Mouse (Mus musculus): ENCODE measurements around the gene Slc6a13. TPM values are rescaled to one million over a fixed set of nuclear protein-coding genes. Genes with fewer than 3 reads are reported as not detected.
"Not testable (repeated sequence)": the region's sequence is repeated elsewhere in the genome, so short reads cannot be mapped to it uniquely, and the experiment has no call there.

The Slc6a13 gene
- total and polyA plus RNA-seq, 2 experiments from 2014 or later, result 7.3 to 7.8 TPM

GRCm38 (mm10) chr6:121363061-121363460 lies 63.0 kb downstream of the Slc6a13 start:
- TF ChIP-seq CTCF (IDR thresholded peaks at IDR 0.05; ENCODE audit: low read depth) (no peak), EP300 (IDR thresholded peaks at IDR 0.05; ENCODE audit: low read depth) (no peak)
- Histone ChIP-seq H3K9ac (replicated peaks; ENCODE audit: low read depth, low read length) (no peak overlapping the region), H3K4me3 (ENCODE audit: low read depth, low read length) (no peak overlapping the region), H3K27me3 (ENCODE audit: control insufficient read depth, insufficient read depth, low read length) (no peaks in the 10 kb centered on the region), H3K4me2 (ENCODE audit: low read depth, low read length) (no peak overlapping the region), H3K27ac (ENCODE audit: low read depth) (no peak overlapping the region), H3K4me1 (ENCODE audit: control insufficient read depth, insufficient read depth) (no peaks in the 10 kb centered on the region), H3K9me3 (replicated peaks; ENCODE audit: control insufficient read depth, low read length) (no peaks in the 10 kb centered on the region), H3K36me3 (replicated peaks; ENCODE audit: control insufficient read depth, insufficient read depth, low read length) (no peaks in the 10 kb centered on the region)
- 52% methylated on average over 6 of the region's 6 CpGs for WGBS
- ATAC-seq (ENCODE audit: insufficient read depth, low read depth) (no peak), DNase-seq (ENCODE audit: low spot score) (no peak)

DNA sequence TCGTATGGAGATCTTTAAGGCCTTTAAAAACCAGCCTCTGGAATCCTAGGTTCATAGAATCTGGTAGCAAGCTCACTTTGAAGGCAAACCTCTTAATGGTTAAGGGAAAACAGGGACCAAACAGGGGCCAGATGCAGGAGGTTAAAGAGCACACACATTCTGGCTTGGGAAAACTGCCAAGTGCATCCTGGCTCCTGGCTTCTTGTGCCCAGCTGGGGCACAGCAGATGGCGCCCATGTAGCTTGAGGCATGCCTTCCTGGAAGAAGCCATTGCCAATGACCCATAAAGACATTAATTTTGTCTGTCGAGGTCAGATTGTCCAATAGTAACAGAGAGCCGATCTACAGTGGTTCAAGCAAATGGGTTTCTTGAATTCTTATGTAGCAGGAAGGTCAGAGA lies 63.9 kb downstream of the Slc6a13 start:
- Histone ChIP-seq H3K27ac (ENCODE audit: low read depth) (no peak overlapping the region), H3K4me3 (ENCODE audit: low read depth, low read length) (no peak overlapping the region), H3K27me3 (ENCODE audit: control insufficient read depth, insufficient read depth, low read length) (no peaks in the 10 kb centered on the region), H3K36me3 (replicated peaks; ENCODE audit: control insufficient read depth, insufficient read depth, low read length) (no peaks in the 10 kb centered on the region), H3K9ac (replicated peaks; ENCODE audit: low read depth, low read length) (no peak overlapping the region), H3K9me3 (replicated peaks; ENCODE audit: control insufficient read depth, low read length) (no peaks in the 10 kb centered on the region), H3K4me2 (ENCODE audit: low read depth, low read length) (no peak overlapping the region), H3K4me1 (ENCODE audit: control insufficient read depth, insufficient read depth) (no peaks in the 10 kb centered on the region)
- 67% methylated on average over 4 of the region's 4 CpGs for WGBS
- DNase-seq (ENCODE audit: low spot score) (no peak), ATAC-seq (ENCODE audit: insufficient read depth, low read depth) (no peak)
- TF ChIP-seq EP300 (IDR thresholded peaks at IDR 0.05; ENCODE audit: low read depth), result no peak

- ATAC-seq (ENCODE audit: insufficient read depth, low read depth); H3K27me3 ChIP-seq (ENCODE audit: control insufficient read depth, insufficient read depth, low read length); H3K4me1 ChIP-seq (ENCODE audit: control insufficient read depth, insufficient read depth); DNase-seq (ENCODE audit: low spot score); H3K36me3 ChIP-seq (replicated peaks; ENCODE audit: control insufficient read depth, insufficient read depth, low read length); H3K9me3 ChIP-seq (replicated peaks; ENCODE audit: control insufficient read depth, low read length); H3K4me3 ChIP-seq (ENCODE audit: low read depth, low read length); H3K27ac ChIP-seq (ENCODE audit: low read depth); H3K9ac ChIP-seq (replicated peaks; ENCODE audit: low read depth, low read length); H3K4me2 ChIP-seq (ENCODE audit: low read depth, low read length): not testable (repeated sequence)
- peak; percentile 41 for TF ChIP-seq CTCF (IDR thresholded peaks at IDR 0.05; ENCODE audit: low read depth)
- WGBS, result 17% methylated on average over 2 of the region's 2 CpGs
Observed at GRCm38 (mm10) chr6:121366537-121366936, 66.5 kb downstream of the Slc6a13 start.

- DNase-seq (ENCODE audit: low spot score) (no peak), ATAC-seq (ENCODE audit: insufficient read depth, low read depth) (no peak)
- H3K27me3 ChIP-seq (ENCODE audit: control insufficient read depth, insufficient read depth, low read length), result no peaks in the 10 kb centered on the region
- H3K4me3 ChIP-seq (ENCODE audit: low read depth, low read length), result no peak overlapping the region
- no peak overlapping the region for H3K4me2 ChIP-seq (ENCODE audit: low read depth, low read length)
- H3K27ac ChIP-seq (ENCODE audit: low read depth), result no peak overlapping the region
- WGBS, result 50% methylated on average over 3 of the region's 3 CpGs
- H3K4me1 ChIP-seq (ENCODE audit: control insufficient read depth, insufficient read depth), result no peaks in the 10 kb centered on the region
- TF ChIP-seq CTCF (IDR thresholded peaks at IDR 0.05; ENCODE audit: low read depth), result no peak
- TF ChIP-seq EP300 (IDR thresholded peaks at IDR 0.05; ENCODE audit: low read depth), result no peak
- H3K9me3 ChIP-seq (replicated peaks; ENCODE audit: control insufficient read depth, low read length), result no peaks in the 10 kb centered on the region
- H3K9ac ChIP-seq (replicated peaks; ENCODE audit: low read depth, low read length), result no peak overlapping the region
- no peaks in the 10 kb centered on the region for H3K36me3 ChIP-seq (replicated peaks; ENCODE audit: control insufficient read depth, insufficient read depth, low read length)
Observed at GRCm38 (mm10) chr6:121367099-121367498, 67.1 kb downstream of the Slc6a13 start.

- Histone ChIP-seq H3K9ac (replicated peaks; ENCODE audit: low read depth, low read length) (no peak overlapping the region), H3K4me3 (ENCODE audit: low read depth, low read length) (no peak overlapping the region), H3K27me3 (ENCODE audit: control insufficient read depth, insufficient read depth, low read length) (no peaks in the 10 kb centered on the region), H3K4me2 (ENCODE audit: low read depth, low read length) (no peak overlapping the region), H3K4me1 (ENCODE audit: control insufficient read depth, insufficient read depth) (no peaks in the 10 kb centered on the region), H3K27ac (ENCODE audit: low read depth) (no peak overlapping the region), H3K9me3 (replicated peaks; ENCODE audit: control insufficient read depth, low read length) (no peaks in the 10 kb centered on the region), H3K36me3 (replicated peaks; ENCODE audit: control insufficient read depth, insufficient read depth, low read length) (no peaks in the 10 kb centered on the region)
- ATAC-seq (ENCODE audit: insufficient read depth, low read depth) (no peak), DNase-seq (ENCODE audit: low spot score) (no peak)
- no peak for TF ChIP-seq CTCF (IDR thresholded peaks at IDR 0.05; ENCODE audit: low read depth)
- no peak for TF ChIP-seq EP300 (IDR thresholded peaks at IDR 0.05; ENCODE audit: low read depth)
- WGBS, result 71% methylated on average over 10 of the region's 10 CpGs
Observed at GRCm38 (mm10) chr6:121371197-121371980, 71.4 kb downstream of the Slc6a13 start.

GRCm38 (mm10) chr6:121376159-121376558 lies 76.1 kb downstream of the Slc6a13 start:
- 0 out of 2 replicates have a peak, but pooled peaks cover 4% of the 10 kb centered on the region for H3K27me3 ChIP-seq (ENCODE audit: control insufficient read depth, insufficient read depth, low read length)

More at GRCm38 (mm10) chr6:121376159-121376558, 76.1 kb downstream of the Slc6a13 start:
- no peak overlapping the region for H3K27ac ChIP-seq (ENCODE audit: low read depth)
- H3K9ac ChIP-seq (replicated peaks; ENCODE audit: low read depth, low read length), result no peak overlapping the region
- no peak overlapping the region for H3K4me2 ChIP-seq (ENCODE audit: low read depth, low read length)
- H3K4me3 ChIP-seq (ENCODE audit: low read depth, low read length), result no peak overlapping the region
- DNase-seq (ENCODE audit: low spot score) (no peak), ATAC-seq (ENCODE audit: insufficient read depth, low read depth) (no peak)
- no peaks in the 10 kb centered on the region for H3K4me1 ChIP-seq (ENCODE audit: control insufficient read depth, insufficient read depth)
- H3K36me3 ChIP-seq (replicated peaks; ENCODE audit: control insufficient read depth, insufficient read depth, low read length), result no peaks in the 10 kb centered on the region
- 51% methylated on average over 12 of the region's 12 CpGs for whole genome bisulfite sequencing
- TF ChIP-seq CTCF (IDR thresholded peaks at IDR 0.05; ENCODE audit: low read depth) (no peak), EP300 (IDR thresholded peaks at IDR 0.05; ENCODE audit: low read depth) (no peak)
- no peaks in the 10 kb centered on the region for H3K9me3 ChIP-seq (replicated peaks; ENCODE audit: control insufficient read depth, low read length)

All from heart, postnatal 0 days (tissue).